Mouse (Mus musculus): ENCODE data around the gene Gm26965. TPM values are rescaled to one million over a fixed set of nuclear protein-coding genes. Genes with fewer than 3 reads are reported as not detected.
"Not testable (repeated sequence)": the region's sequence is repeated elsewhere in the genome, so short reads cannot be mapped to it uniquely, and the experiment has no call there.

Gene Gm26965
- polyA plus RNA-seq, 1 experiment from 2014 or later: not detected

- H3K4me1 ChIP-seq (ENCODE audit: control insufficient read depth, insufficient read depth, low read length): 0 out of 2 replicates have a peak, but pooled peaks cover 3% of the 10 kb centered on the region
- peak; percentile 93 for ATAC-seq (ENCODE audit: insufficient number of reproducible peaks, low FRiP score, low TSS enrichment, low read depth)
- DNase-seq (ENCODE audit: low spot score): peak; percentile 88
- no peak within 1 kb of the TSS for H3K27ac ChIP-seq (replicated peaks; ENCODE audit: low read depth, low read length)
- WGBS: under 1% methylated on average over 22 of the region's 22 CpGs
- peak within 1 kb of the TSS; percentile 64 for H3K4me2 ChIP-seq (ENCODE audit: low read depth, severe bottlenecking)
- peak within 1 kb of the TSS; percentile 74 for H3K9ac ChIP-seq (ENCODE audit: low read length)
- no peaks in the 10 kb centered on the region for H3K27me3 ChIP-seq (ENCODE audit: control insufficient read depth, insufficient read depth, low read length)
- no peaks in the 10 kb centered on the region for H3K36me3 ChIP-seq (ENCODE audit: control insufficient read depth, insufficient read depth, low read length)
- H3K4me3 ChIP-seq (ENCODE audit: low read depth, low read length): peak within 1 kb of the TSS; percentile 82
- H3K9me3 ChIP-seq (ENCODE audit: control insufficient read depth, low read length): no peaks in the 10 kb centered on the region
Observed at GRCm38 (mm10) chr13:67500084-67500719, 25.7 kb downstream of the Gm26965 start, which contains the start of gene Zfp58. Zfp58 (minus strand) TSS chr13:67500555.

DNA sequence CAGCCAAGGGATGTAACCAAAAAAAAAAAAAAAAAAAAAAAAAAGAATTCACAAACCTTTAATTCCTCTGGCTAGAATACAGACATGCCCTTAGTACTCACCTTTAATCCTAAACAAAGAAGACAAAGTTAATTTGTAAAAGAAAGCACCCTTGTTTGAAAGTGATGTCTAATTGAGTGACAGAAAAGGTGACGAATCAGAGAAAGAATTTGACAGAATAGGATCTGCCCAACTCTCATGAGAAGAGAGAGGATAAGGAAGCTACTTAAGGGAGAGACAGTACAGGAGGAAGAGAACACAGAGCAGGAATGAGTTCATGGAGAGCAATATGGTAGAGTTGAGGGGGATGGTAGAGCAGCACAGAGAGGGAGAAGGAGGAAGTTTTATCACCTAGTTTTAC, 30.3 kb downstream of the Gm26965 start:
- Histone ChIP-seq H3K27ac (replicated peaks; ENCODE audit: low read depth, low read length) (no peak overlapping the region), H3K9ac (ENCODE audit: low read length) (no peak overlapping the region), H3K9me3 (ENCODE audit: control insufficient read depth, low read length) (peaks cover 2% of the 10 kb centered on the region; the same call in 1 of the 2 replicates), H3K27me3 (ENCODE audit: control insufficient read depth, insufficient read depth, low read length) (no peaks in the 10 kb centered on the region), H3K36me3 (ENCODE audit: control insufficient read depth, insufficient read depth, low read length) (peaks cover 15% of the 10 kb centered on the region), H3K4me2 (ENCODE audit: low read depth, severe bottlenecking) (no peak overlapping the region), H3K4me3 (ENCODE audit: low read depth, low read length) (no peak overlapping the region), H3K4me1 (ENCODE audit: control insufficient read depth, insufficient read depth, low read length) (0 out of 2 replicates have a peak, but pooled peaks cover 3% of the 10 kb centered on the region)
- 92% methylated on average over 1 of the region's 1 CpGs for WGBS
- ATAC-seq (ENCODE audit: insufficient number of reproducible peaks, low FRiP score, low TSS enrichment, low read depth) (no peak), DNase-seq (ENCODE audit: low spot score) (no peak)

GRCm38 (mm10) chr13:67484424-67484811, 41.5 kb downstream of the Gm26965 start:
- Histone ChIP-seq H3K36me3 (ENCODE audit: control insufficient read depth, insufficient read depth, low read length) (peaks cover 2% of the 10 kb centered on the region; the same call in 1 of the 2 replicates), H3K4me2 (ENCODE audit: low read depth, severe bottlenecking) (peak overlapping the region; percentile 50), H3K27me3 (ENCODE audit: control insufficient read depth, insufficient read depth, low read length) (no peaks in the 10 kb centered on the region), H3K9me3 (ENCODE audit: control insufficient read depth, low read length) (no peaks in the 10 kb centered on the region), H3K27ac (replicated peaks; ENCODE audit: low read depth, low read length) (no peak overlapping the region), H3K4me1 (ENCODE audit: control insufficient read depth, insufficient read depth, low read length) (no peaks in the 10 kb centered on the region), H3K9ac (ENCODE audit: low read length) (no peak overlapping the region; the same call in 1 of the 2 replicates), H3K4me3 (ENCODE audit: low read depth, low read length) (peak overlapping the region; percentile 53)
- WGBS: 43% methylated on average over 8 of the region's 8 CpGs
- ATAC-seq (ENCODE audit: insufficient number of reproducible peaks, low FRiP score, low TSS enrichment, low read depth) (peak; percentile 63), DNase-seq (ENCODE audit: low spot score) (no peak)

DNA sequence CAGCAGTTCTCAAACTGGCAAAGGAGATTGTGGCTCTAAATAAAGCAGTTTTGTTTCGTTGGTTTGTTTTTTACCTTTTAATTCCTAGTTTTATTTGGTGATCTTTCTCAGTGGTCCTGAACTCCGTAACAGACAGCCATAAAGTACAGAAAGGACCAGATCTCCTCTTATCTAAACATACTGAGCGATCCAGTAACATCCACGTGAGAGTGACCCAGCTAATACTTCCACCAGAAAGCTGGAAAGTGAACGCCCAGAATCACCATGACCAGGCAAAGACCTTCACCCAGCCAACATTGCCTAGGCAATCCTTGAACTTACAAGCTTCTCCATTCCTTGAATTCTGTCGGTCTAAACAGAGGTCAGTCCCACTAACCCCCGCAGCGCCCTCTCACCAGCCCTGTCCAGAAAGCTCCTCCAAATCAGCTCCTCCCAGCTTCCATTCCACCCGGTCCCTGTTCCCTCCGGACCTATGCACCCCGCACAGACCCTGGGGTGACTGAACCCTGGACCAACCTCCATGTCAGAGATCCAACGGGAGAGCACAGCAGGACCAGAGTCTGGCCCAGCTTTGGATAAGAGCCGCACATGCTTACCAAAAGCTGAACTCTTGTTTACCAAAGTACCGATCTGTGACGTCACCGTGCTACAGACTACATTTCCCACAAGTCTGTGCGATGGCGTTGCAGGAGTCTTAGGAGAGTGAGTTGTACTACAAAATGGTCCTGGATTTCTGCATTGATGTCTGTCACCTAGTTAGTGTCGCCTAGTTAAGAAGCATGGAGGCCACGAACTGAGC, 42.1 kb downstream of the Gm26965 start, which contains the start of gene Zfp874b:
Zfp874b (minus strand) TSS at position 634 of the 799 bp plus-strand sequence.
- no peaks in the 10 kb centered on the region for H3K36me3 ChIP-seq (ENCODE audit: control insufficient read depth, insufficient read depth, low read length)
- peak within 1 kb of the TSS; percentile 34 for H3K9ac ChIP-seq (ENCODE audit: low read length)
- H3K27me3 ChIP-seq (ENCODE audit: control insufficient read depth, insufficient read depth, low read length): no peaks in the 10 kb centered on the region
- DNase-seq (ENCODE audit: low spot score) (peak; percentile 88), ATAC-seq (ENCODE audit: insufficient number of reproducible peaks, low FRiP score, low TSS enrichment, low read depth) (peak; percentile 92)
- no peak within 1 kb of the TSS for H3K27ac ChIP-seq (replicated peaks; ENCODE audit: low read depth, low read length)
- H3K4me1 ChIP-seq (ENCODE audit: control insufficient read depth, insufficient read depth, low read length): no peaks in the 10 kb centered on the region
- H3K4me3 ChIP-seq (ENCODE audit: low read depth, low read length): peak within 1 kb of the TSS; percentile 53
- peak within 1 kb of the TSS; percentile 50 for H3K4me2 ChIP-seq (ENCODE audit: low read depth, severe bottlenecking)
- H3K9me3 ChIP-seq (ENCODE audit: control insufficient read depth, low read length): no peaks in the 10 kb centered on the region
- WGBS: 4% methylated on average over 20 of the region's 20 CpGs

GRCm38 (mm10) chr13:67481528-67481927, 44.4 kb downstream of the Gm26965 start:
- no peaks in the 10 kb centered on the region for H3K9me3 ChIP-seq (ENCODE audit: control insufficient read depth, low read length)
- no peak for DNase-seq (ENCODE audit: low spot score)
- H3K36me3 ChIP-seq (ENCODE audit: control insufficient read depth, insufficient read depth, low read length): no peaks in the 10 kb centered on the region
- H3K9ac ChIP-seq (ENCODE audit: low read length): no peak overlapping the region
- H3K4me1 ChIP-seq (ENCODE audit: control insufficient read depth, insufficient read depth, low read length): no peaks in the 10 kb centered on the region
- no peak overlapping the region for H3K4me3 ChIP-seq (ENCODE audit: low read depth, low read length)
- no peak overlapping the region for H3K4me2 ChIP-seq (ENCODE audit: low read depth, severe bottlenecking)
- no peaks in the 10 kb centered on the region for H3K27me3 ChIP-seq (ENCODE audit: control insufficient read depth, insufficient read depth, low read length)
- H3K27ac ChIP-seq (replicated peaks; ENCODE audit: low read depth, low read length): no peak overlapping the region
- WGBS: 71% methylated on average over 4 of the region's 4 CpGs
- no peak for ATAC-seq (ENCODE audit: insufficient number of reproducible peaks, low FRiP score, low TSS enrichment, low read depth)

DNA sequence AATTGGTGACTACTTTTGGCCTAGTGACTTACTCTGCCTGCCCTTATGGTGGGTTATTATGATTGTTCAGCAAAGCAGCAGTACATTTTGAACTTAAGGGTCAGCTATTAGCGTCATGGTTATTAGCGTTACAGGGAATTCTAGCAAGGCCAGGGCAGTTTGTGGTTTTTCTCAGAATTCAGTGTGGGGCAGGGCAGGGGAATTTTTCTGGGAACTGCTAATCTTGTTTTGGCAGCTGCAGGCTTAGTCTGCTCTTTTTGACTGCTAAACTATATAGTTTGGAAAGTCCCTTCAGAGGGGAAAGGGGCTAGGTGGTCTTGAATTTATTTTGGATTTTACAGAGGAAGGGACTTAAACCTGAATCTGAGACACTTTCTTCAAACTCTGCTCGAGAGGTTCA, 56.7 kb downstream of the Gm26965 start:
- no peak overlapping the region for H3K9ac ChIP-seq (ENCODE audit: low read length)
- no peaks in the 10 kb centered on the region for H3K27me3 ChIP-seq (ENCODE audit: control insufficient read depth, insufficient read depth, low read length)
- no peaks in the 10 kb centered on the region for H3K4me1 ChIP-seq (ENCODE audit: control insufficient read depth, insufficient read depth, low read length)
- DNase-seq (ENCODE audit: low spot score) (no peak), ATAC-seq (ENCODE audit: insufficient number of reproducible peaks, low FRiP score, low TSS enrichment, low read depth) (no peak)
- H3K4me3 ChIP-seq (ENCODE audit: low read depth, low read length): no peak overlapping the region
- no peak overlapping the region for H3K4me2 ChIP-seq (ENCODE audit: low read depth, severe bottlenecking)
- peaks cover 3% of the 10 kb centered on the region; the same call in 1 of the 2 replicates for H3K36me3 ChIP-seq (ENCODE audit: control insufficient read depth, insufficient read depth, low read length)
- H3K27ac ChIP-seq (replicated peaks; ENCODE audit: low read depth, low read length): no peak overlapping the region
- H3K9me3 ChIP-seq (ENCODE audit: control insufficient read depth, low read length): no peaks in the 10 kb centered on the region
- 86% methylated on average over 3 of the region's 3 CpGs for WGBS

GRCm38 (mm10) chr13:67463506-67464185, 62.3 kb downstream of the Gm26965 start:
- 89% methylated on average over 2 of the region's 5 CpGs for WGBS
- not testable (repeated sequence) for H3K9me3 ChIP-seq (ENCODE audit: control insufficient read depth, low read length); H3K27ac ChIP-seq (replicated peaks; ENCODE audit: low read depth, low read length); H3K27me3 ChIP-seq (ENCODE audit: control insufficient read depth, insufficient read depth, low read length); ATAC-seq (ENCODE audit: insufficient number of reproducible peaks, low FRiP score, low TSS enrichment, low read depth); H3K4me1 ChIP-seq (ENCODE audit: control insufficient read depth, insufficient read depth, low read length); H3K9ac ChIP-seq (ENCODE audit: low read length); H3K4me3 ChIP-seq (ENCODE audit: low read depth, low read length); H3K36me3 ChIP-seq (ENCODE audit: control insufficient read depth, insufficient read depth, low read length); DNase-seq (ENCODE audit: low spot score); H3K4me2 ChIP-seq (ENCODE audit: low read depth, severe bottlenecking)

GRCm38 (mm10) chr13:67452021-67452309, 74.0 kb downstream of the Gm26965 start:
- peak; percentile 34 for DNase-seq (ENCODE audit: low spot score)

More at GRCm38 (mm10) chr13:67452021-67452309, 74.0 kb downstream of the Gm26965 start:
- Histone ChIP-seq H3K27ac (replicated peaks; ENCODE audit: low read depth, low read length) (no peak overlapping the region), H3K4me3 (ENCODE audit: low read depth, low read length) (peak overlapping the region; percentile 53), H3K4me1 (ENCODE audit: control insufficient read depth, insufficient read depth, low read length) (no peaks in the 10 kb centered on the region), H3K4me2 (ENCODE audit: low read depth, severe bottlenecking) (peak overlapping the region; percentile 57), H3K9me3 (ENCODE audit: control insufficient read depth, low read length) (no peaks in the 10 kb centered on the region), H3K36me3 (ENCODE audit: control insufficient read depth, insufficient read depth, low read length) (no peaks in the 10 kb centered on the region), H3K27me3 (ENCODE audit: control insufficient read depth, insufficient read depth, low read length) (no peaks in the 10 kb centered on the region), H3K9ac (ENCODE audit: low read length) (peak overlapping the region; percentile 38; the same call in 1 of the 2 replicates)
- WGBS: 6% methylated on average over 3 of the region's 3 CpGs
- no peak for ATAC-seq (ENCODE audit: insufficient number of reproducible peaks, low FRiP score, low TSS enrichment, low read depth)

All from limb, embryonic 11.5 days (tissue).